Mouse (Mus musculus) kidney, postnatal 0 days (tissue): ENCODE results near the gene Vwc2l. TPM values are rescaled to one million over a fixed set of nuclear protein-coding genes. Genes with fewer than 3 reads are reported as not detected.

ENCODE experiments used
- ATAC-seq: fragments of 200-750 bp; cut with Nextera tagmentation; replicated peaks from 2 replicates; pipeline ENCODE4 v1.8.0; 2017; ENCODE audit warnings: low read depth, moderate number of reproducible peaks, moderate TSS enrichment, moderate library complexity; ENCODE audit not compliant: low FRiP score
- DNase-seq: peaks from one replicate; pipeline ENCODE4 v3.0.0-alpha.2; 2016; ENCODE audit warnings: low spot score
- H3K27ac ChIP-seq: fragments of 300-500 bp; sonication (generic); 2 replicates; pipeline ENCODE4 v1.5.1; 2014; ENCODE audit warnings: mild to moderate bottlenecking
- H3K27me3 ChIP-seq: fragments of 300-500 bp; sonication (generic); 2 replicates; pipeline ENCODE4 v1.6.1; 2014; ENCODE audit warnings: low read length, mixed read lengths; ENCODE audit not compliant: insufficient read depth
- H3K36me3 ChIP-seq: fragments of 300-500 bp; sonication (generic); 2 replicates; pipeline ENCODE4 v1.6.1; 2014; ENCODE audit warnings: low read length, mixed read lengths; ENCODE audit not compliant: insufficient read depth
- H3K4me1 ChIP-seq: fragments of 300-500 bp; sonication (generic); replicated peaks from 2 replicates; pipeline ENCODE4 v1.6.1; 2014; ENCODE audit warnings: antibody characterized with exemption, low read length, mixed read lengths; ENCODE audit not compliant: insufficient read depth
- H3K4me2 ChIP-seq: fragments of 300-500 bp; sonication (generic); 2 replicates; pipeline ENCODE4 v1.6.1; 2014; ENCODE audit warnings: mild to moderate bottlenecking, low read length, moderate library complexity, mixed read lengths
- H3K4me3 ChIP-seq: fragments of 300-500 bp; sonication (generic); replicated peaks from 2 replicates; pipeline ENCODE4 v1.5.1; 2014; ENCODE audit warnings: low read depth, low read length
- H3K9ac ChIP-seq: fragments of 300-500 bp; sonication (generic); 2 replicates; pipeline ENCODE4 v1.6.1; 2014; ENCODE audit warnings: low read depth, low read length
- H3K9me3 ChIP-seq: fragments of 300-500 bp; sonication (generic); replicated peaks from 2 replicates; pipeline ENCODE4 v1.6.1; 2016; ENCODE audit warnings: low read length, inconsistent platforms, mixed read lengths
- CTCF ChIP-seq: IDR thresholded peaks from 2 replicates; pipeline ENCODE4 v1.5.1; 2016; ENCODE audit warnings: antibody characterized with exemption, low read depth, mild to moderate bottlenecking, moderate library complexity
- WGBS: fragments of 180-500 bp; shearing (Covaris S2); extraction: QIAGEN DNeasy Blood & Tissue Kit; methylation state at CpG from one replicate; pipeline ENCODE4 v1.1.7; 2014; 5-methylcytosine and 5-hydroxymethylcytosine counted together
- polyA plus RNA-seq: library from polyadenylated mRNA; unstranded; fragments of >200 nt; fragmentation: Nextera tagmentation; extraction: Ambion mirVana; gene quantifications from 2 replicates; pipeline ENCODE4 v1.2.1, GENCODE M21; 2015

The Vwc2l gene
- polyA plus RNA-seq, 1 experiment from 2014 or later, result 0.03 TPM

- Histone ChIP-seq H3K4me3 (no peak overlapping the region), H3K36me3 (no peaks in the 10 kb centered on the region), H3K9me3 (no peaks in the 10 kb centered on the region), H3K9ac (no peak overlapping the region), H3K4me1 (no peaks in the 10 kb centered on the region), H3K4me2 (no peak overlapping the region), H3K27ac (no peak overlapping the region), H3K27me3 (no peaks in the 10 kb centered on the region)
- DNase-seq (no peak), ATAC-seq (no peak)
- no peak for TF ChIP-seq CTCF
- 85% methylated on average over 4 of the region's 4 CpGs for WGBS
These were observed 158.6 kb downstream of the Vwc2l start for GRCm38 (mm10) chr1:70884156-70884555.

GRCm38 (mm10) chr1:70902311-70902710 lies 176.8 kb downstream of the Vwc2l start:
- H3K4me3 ChIP-seq, result no peak overlapping the region
- ATAC-seq, result no peak
- no peaks in the 10 kb centered on the region for H3K27me3 ChIP-seq
- H3K9ac ChIP-seq, result no peak overlapping the region
- no peaks in the 10 kb centered on the region for H3K4me1 ChIP-seq
- no peak overlapping the region for H3K27ac ChIP-seq
- no peak for DNase-seq
- WGBS, result 61% methylated on average over 3 of the region's 3 CpGs
- H3K4me2 ChIP-seq, result no peak overlapping the region
- H3K9me3 ChIP-seq, result no peaks in the 10 kb centered on the region
- TF ChIP-seq CTCF, result no peak
- H3K36me3 ChIP-seq, result no peaks in the 10 kb centered on the region

- Histone ChIP-seq H3K4me2 (no peak overlapping the region), H3K27ac (no peak overlapping the region), H3K9ac (no peak overlapping the region), H3K4me3 (no peak overlapping the region), H3K9me3 (no peaks in the 10 kb centered on the region), H3K36me3 (no peaks in the 10 kb centered on the region), H3K27me3 (no peaks in the 10 kb centered on the region), H3K4me1 (no peaks in the 10 kb centered on the region)
- TF ChIP-seq CTCF, result no peak
- 94% methylated on average over 2 of the region's 2 CpGs for WGBS
- ATAC-seq (no peak), DNase-seq (no peak)
These were observed 181.9 kb downstream of the Vwc2l start for GRCm38 (mm10) chr1:70907366-70907765.

GRCm38 (mm10) chr1:70911235-70911634 lies 185.7 kb downstream of the Vwc2l start:
- H3K36me3 ChIP-seq, result no peaks in the 10 kb centered on the region
- no peak for TF ChIP-seq CTCF
- DNase-seq (peak; percentile 50), ATAC-seq (no peak; the same call in 1 of the 2 replicates)
- H3K4me3 ChIP-seq, result no peak overlapping the region
- H3K4me2 ChIP-seq, result no peak overlapping the region
- H3K4me1 ChIP-seq, result no peaks in the 10 kb centered on the region
- WGBS, result 20% methylated on average over 4 of the region's 4 CpGs
- H3K27me3 ChIP-seq, result no peaks in the 10 kb centered on the region
- H3K9ac ChIP-seq, result no peak overlapping the region
- no peak overlapping the region for H3K27ac ChIP-seq
- H3K9me3 ChIP-seq, result no peaks in the 10 kb centered on the region

GRCm38 (mm10) chr1:70913071-70913470 lies 187.6 kb downstream of the Vwc2l start:
- no peak overlapping the region for H3K27ac ChIP-seq
- no peak overlapping the region for H3K4me3 ChIP-seq
- no peaks in the 10 kb centered on the region for H3K4me1 ChIP-seq
- no peaks in the 10 kb centered on the region for H3K36me3 ChIP-seq
- WGBS, result 36% methylated on average over 9 of the region's 9 CpGs
- H3K9me3 ChIP-seq, result no peaks in the 10 kb centered on the region
- H3K4me2 ChIP-seq, result no peak overlapping the region
- peak; percentile 6 for DNase-seq
- TF ChIP-seq CTCF, result no peak
- H3K27me3 ChIP-seq, result no peaks in the 10 kb centered on the region
- ATAC-seq, result no peak
- H3K9ac ChIP-seq, result no peak overlapping the region

GRCm38 (mm10) chr1:70918173-70919036 lies 192.9 kb downstream of the Vwc2l start:
- no peak overlapping the region for H3K4me2 ChIP-seq
- DNase-seq (no peak), ATAC-seq (no peak)
- no peaks in the 10 kb centered on the region for H3K9me3 ChIP-seq
- TF ChIP-seq CTCF, result no peak
- WGBS, result 73% methylated on average over 2 of the region's 2 CpGs
- no peaks in the 10 kb centered on the region for H3K4me1 ChIP-seq
- H3K27me3 ChIP-seq, result no peaks in the 10 kb centered on the region
- H3K36me3 ChIP-seq, result no peaks in the 10 kb centered on the region
- H3K27ac ChIP-seq, result no peak overlapping the region
- no peak overlapping the region for H3K4me3 ChIP-seq
- H3K9ac ChIP-seq, result no peak overlapping the region

GRCm38 (mm10) chr1:70933016-70933415 lies 207.5 kb downstream of the Vwc2l start:
- Histone ChIP-seq H3K9me3 (no peaks in the 10 kb centered on the region), H3K27me3 (no peaks in the 10 kb centered on the region), H3K9ac (no peak overlapping the region), H3K36me3 (no peaks in the 10 kb centered on the region), H3K4me3 (no peak overlapping the region), H3K27ac (no peak overlapping the region), H3K4me2 (no peak overlapping the region), H3K4me1 (no peaks in the 10 kb centered on the region)
- 83% methylated on average over 4 of the region's 4 CpGs for WGBS
- no peak for DNase-seq
- no peak for ATAC-seq
- no peak for TF ChIP-seq CTCF
